Mouse (Mus musculus) urinary bladder, postnatal 4 days (tissue): ENCODE measurements at regions not wholly inside any gene's neighbourhood (a gene's known extent, or its start where the extent isn't known, plus 50 kb on each side); places are given as distances from the start of the nearest gene placed in this dataset.

Experiments used
- DNase-seq, 2 experiments: peaks; one replicate each; pipeline ENCODE4 v3.0.0; 2021 to 2022; ENCODE audit warnings: low spot score in 2 of 2

DNA sequence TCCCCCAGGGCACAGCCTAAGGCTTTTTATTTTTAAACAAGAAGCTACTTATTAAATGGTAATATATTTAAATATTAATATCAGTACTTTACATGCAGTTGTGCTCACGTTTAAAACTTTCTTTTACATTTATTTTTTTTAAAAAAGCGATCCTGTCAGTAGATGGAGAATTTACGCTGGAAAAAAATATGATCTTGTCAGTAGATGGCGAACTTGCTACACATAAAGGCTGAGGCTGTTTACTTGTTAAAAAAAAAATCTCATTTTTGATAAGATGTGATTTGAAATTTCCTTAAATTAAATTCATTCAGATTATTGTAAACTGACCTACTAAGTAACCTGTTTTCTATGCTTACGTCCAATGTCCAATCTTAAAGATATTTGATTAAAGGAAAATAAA, 441.7 kb upstream of the BB014433 start:
- DNase-seq: no peak

DNA sequence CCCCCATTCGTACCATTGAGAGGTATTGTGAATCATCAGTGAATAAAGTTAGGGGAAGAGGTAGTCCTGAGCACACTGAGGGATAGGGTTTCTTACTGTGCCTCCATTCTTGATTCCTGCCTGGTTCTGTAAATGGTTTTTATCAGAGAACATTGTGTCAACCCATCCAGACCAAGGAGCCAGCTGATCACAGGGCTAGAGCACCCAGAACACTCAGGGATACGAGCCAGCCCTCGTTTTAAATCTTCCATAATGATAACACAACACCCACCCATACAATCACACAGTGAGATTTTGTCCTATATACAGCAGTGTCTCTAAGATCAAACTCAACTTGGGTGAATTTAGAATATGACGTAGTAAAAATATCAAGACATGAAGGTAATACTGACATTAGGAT, 424.7 kb upstream of the BB014433 start:
- DNase-seq: no peak

DNA sequence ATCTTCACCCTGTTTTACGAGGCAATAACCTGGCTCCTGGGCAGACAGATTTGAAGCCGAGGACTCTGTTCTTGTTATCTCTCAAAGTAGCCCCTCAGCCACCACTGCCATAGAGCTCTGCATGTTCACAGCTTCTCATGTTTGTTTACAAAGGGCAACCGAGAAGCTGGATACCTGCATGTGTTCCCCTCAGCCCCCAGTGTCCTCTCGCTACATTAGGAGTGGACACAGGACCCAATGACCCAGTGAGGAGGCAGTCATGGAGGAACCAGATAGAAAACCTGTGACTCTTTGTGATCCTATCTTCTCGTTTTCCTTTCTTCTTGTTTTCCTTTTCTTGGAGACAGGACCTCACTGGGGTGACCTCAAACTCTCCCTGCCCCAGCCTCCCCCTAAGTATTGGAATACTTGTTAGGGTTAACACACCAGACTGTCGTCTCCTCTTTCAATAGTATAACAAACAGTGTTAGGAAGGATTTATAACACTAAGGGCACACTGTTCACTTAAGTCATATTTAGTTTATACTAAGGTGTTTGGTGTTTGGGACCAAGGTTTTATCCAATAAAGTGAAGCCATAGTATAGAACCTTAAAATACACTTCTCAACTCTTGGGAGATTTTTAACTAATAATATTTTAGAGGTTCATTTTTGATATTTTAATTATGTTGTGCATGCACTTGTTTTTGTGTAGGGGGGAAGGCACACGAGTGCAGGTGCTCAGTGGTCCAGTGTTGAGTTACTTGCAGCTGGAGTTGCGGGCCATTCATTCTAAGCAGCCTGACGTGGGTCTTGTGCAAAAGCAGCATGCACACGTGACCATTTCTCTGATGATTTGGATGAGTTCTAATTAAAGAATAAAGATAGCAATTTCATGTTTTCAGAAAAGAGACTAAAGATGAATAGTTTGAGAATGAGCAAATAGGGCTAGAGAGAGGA, 422.9 kb upstream of the BB014433 start:
- no peak for DNase-seq

DNA sequence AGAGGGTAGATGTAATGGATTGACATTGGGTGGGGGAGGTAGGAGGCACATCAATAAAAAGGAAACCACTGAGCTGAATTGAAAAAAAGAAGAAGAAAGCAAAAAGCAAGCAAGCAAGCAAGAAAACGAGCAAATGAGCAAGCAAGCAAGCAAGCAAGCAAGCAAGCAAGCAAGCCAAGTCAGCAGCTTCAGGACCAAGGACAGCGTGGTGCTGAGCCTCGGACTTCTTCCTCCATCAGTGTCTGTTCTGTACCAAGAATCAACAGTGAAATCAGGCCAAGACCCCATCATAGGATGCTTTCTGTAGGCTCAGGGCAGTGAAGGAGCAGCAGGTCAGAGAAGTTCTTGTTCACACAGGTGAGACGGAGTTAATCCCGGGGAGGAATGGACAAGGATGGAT, 392.7 kb upstream of the BB014433 start:
- DNase-seq: peak; percentile 17 to 59

DNA sequence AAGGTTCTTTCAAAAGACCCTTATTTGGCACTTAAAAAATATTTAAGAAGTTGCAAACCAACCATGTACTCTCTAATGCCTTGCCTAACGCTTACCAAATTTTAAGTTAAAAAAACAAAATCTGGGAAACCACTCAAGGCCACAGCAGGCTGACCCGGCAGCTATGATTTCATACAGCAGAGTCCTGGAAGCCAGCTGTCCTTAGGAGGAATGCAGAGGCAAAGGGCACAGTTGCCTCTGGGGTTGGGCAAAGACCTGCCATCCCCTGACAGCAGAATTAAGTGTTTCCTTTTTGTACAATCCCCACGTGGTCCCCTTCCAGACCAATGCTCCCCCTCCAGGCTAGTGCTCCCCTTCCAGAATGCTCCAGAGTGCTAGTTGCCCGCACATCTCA, 348.8 kb upstream of the BB014433 start:
- DNase-seq: no peak

DNA sequence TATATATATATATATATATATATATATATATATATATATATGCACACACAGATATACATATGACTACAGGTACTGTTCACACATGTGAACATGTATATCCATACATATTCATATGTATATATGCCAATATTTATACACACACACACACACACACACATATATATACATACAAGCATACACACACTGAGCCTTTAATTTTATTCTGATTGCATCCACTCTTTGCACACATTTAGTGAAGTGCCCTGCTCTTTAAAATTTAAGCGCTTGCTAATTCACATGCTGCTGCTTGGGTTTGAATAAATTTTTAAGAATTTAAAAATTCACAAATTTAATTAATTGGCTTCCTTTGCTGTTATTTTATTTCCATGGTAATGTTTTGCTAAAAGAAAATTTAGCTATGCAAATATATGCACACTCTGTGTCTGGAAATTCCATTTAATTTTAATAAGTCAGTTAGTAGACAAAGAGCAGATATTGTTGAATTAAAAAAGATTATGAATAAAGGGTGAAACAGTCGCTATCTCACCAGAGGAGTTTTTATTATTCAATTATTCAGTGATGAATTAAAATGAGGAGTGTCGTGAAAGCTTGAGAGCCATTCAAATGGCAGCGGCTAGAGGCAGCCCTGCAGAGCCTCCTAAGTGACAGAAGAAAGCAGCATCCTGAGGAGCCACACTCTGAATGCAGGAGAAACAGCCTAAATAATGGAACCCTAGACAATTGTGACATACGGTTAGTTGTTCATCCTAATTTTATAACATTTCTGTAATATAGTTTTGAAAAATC, 348.3 kb upstream of the BB014433 start:
- no peak for DNase-seq

DNA sequence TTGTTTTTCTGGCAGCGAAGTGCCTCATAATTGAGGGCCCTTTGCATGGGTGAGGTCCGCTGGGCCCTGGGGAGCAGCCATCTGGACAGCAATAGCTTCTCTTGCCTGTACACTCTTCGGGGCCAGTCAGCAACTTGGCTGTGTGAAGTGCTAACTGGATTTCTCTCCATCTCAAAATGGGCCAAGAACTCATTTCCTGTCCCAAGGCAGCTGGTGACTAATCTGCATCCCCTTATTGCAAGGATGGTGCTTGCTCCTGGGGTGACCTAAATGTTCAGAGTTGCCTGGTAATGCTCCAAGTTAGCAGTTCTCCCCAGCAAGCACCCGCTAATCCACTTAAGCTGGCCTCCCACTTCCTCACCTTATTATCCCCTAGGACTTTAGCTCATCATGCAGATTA, 346.2 kb upstream of the BB014433 start:
- DNase-seq: no peak

DNA sequence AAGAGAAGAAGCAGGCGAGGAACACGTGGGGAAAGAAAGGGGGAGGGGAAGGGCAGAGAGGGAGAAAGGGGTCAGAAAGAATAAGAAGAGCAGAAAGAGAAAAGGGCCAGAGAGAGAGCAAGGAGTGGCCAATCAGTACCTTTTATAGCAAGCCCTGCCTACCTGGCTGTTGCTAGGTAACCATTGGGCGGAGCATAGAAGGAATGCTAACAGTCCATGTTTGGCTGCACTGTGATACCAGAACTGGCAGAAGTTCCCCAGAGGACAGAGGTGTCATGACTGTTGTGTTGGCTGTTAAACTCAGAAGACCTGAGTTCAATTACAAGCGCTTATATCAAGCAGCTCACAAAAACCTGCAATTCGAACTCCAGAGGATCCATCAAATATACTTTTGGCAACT, 342.9 kb upstream of the BB014433 start:
- DNase-seq: no peak

DNA sequence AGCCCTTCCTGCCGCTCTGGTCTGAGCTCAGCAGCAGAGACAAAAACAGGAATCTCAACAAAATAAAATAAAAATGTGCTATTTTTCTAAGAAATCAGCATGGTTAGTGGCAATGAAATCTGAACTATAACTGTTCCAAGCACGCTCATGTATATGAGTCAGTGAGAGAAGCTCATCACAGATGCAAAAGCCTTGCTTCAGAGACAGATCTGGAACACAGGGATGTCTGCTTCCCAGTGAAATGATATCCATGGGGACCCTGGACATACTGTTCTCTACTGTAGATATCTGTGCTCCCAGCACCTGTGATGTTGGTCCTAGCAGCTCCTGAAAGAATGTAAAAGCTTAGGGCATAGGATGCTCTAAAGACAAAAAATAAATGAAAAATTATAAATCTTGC, 321.2 kb upstream of the BB014433 start:
- DNase-seq: no peak

DNA sequence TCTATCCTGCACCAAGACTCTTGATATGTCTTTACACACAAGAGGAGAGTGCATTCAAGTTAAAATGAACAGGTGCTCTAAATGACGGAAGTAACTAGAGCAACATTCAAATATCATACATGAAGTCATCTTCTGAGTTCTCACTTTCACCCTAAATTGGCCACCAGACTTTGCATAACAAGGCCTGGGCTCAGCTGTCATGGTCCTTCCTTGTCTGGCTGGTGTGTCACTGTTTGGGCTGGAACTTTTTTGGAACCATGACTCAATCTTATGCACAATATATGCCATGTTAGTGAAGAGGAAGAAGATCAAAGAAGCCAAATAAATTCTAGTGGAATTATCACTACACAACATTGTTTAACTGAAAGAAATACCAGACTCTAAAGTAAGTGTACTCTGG, 318.7 kb upstream of the BB014433 start:
- no peak for DNase-seq

DNA sequence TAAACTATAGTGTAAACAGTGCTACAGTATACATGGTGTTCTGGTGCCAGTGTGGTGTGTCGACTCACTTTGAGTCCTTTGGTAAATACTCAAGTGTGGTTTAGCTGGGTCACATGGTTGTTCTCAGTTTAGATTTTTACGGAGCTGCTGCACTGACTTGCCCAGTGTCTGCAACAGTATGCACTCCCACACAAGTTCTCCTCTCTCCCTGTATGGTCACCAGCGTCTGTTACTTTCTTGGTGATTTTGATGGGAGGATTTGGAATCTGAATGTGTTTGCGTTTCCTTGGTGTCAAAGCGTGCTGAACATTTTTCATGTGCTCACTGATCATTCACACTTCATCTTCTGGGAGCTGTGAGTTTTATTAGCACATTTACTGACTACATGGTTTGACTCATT, 298.3 kb upstream of the BB014433 start:
- DNase-seq: no peak

DNA sequence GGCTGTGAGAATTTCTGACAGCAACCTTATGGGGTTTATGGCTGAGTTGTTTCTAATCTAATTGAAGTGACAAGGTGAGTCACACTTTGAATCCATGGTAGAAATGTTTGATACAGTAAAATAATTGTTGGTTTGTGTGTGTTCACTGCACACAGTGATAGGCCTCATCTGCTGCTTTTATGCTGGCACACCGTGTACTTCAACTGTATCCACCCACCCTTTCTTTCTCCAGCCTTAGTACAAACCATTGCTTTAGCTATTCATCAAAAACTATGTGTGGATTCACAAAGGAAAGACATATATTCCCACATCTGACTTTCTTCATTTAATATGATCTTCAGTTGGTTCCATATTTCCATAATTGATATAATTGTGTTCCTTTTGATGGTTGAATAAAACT, 297.7 kb upstream of the BB014433 start:
- DNase-seq: no peak

DNA sequence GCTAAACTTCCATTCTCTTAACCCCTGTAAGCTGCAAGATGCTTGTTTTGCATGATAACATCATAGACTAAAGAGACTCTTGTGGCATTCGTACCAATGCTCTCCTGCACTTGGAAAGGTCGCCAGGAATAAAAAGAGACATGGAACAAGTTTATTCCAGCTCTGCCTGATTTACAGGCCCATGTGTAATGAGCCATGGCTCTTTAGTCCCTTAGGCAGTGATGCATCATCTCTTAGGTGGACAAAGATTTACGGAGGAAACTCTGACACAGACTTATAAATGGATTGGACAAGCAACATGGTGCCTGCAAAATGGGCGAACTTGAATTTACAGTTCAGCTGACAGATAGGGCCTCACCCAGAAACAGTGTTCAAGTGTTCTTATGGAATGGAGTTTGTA, 288.7 kb upstream of the BB014433 start:
- no peak for DNase-seq

DNA sequence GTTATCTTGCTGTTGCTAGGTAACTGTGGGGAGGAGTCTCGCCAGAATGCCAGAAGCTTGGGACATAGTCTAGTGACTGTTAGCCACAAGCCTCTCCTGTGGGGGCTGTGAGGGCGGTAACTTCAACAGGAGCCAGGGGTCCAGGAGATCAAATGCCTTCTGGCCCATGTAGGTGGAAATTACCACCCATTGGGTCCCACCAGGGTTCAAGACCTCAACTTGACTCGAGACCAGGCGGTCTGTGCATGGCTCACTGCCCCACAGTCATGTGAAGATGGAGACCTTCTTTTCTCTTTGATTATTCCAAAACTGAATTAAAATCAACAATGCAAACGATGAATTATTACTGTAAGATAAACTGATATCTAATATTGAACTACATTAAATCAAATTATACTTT, 281.4 kb upstream of the BB014433 start:
- no peak for DNase-seq

DNA sequence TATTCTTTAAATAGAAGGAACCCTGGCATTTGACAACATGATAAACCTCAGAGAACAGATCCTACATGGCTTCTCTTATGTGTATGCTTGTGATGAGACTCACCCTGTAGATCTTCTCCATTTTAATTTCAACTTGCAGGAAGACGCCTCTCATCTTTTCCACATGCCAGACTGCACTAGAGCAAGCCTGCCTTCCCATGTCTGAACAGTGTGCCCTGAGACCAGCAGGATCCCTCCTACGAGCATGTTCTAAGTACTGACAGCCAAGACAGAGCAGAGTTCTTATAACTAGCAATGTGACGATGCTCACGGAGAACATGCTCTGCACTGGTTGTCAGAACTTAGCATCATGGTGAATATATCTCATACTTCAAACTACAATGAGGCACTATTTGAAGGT, 277.5 kb upstream of the BB014433 start:
- DNase-seq: no peak

DNA sequence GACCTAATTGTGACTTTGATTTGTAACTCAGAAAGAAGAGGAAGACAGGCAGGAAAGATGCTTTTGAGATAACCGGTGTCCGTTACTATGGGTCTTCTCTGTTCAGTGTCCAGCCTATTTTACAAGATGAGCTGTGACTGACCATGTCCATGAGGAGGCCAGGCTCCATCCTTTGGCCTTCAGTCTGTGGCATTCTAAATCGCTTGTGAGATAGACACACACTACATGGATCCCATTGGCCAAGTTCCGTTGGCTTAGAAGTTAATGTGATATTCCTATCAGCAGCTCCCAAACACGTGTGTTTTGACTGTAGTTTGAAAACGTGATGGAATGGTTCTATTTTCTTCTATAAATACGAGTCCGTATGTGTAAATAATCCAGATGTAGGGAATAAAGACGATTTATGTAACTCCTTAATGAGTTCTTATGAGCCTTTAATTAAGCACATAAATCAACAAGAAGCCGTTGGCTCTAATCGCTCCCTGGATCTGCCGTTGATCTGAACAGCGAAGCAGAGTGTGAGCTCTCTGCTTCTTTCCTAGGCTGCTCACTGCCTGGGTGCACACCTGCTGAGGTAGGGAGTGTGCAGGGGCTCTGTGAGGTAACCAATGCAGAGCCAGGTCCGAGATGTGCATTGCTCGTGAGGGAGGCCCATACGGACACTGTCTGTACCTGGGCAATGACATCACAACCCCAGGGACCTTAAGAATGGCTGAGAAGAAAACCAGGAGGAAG, 272.4 kb upstream of the BB014433 start:
- DNase-seq: no peak

DNA sequence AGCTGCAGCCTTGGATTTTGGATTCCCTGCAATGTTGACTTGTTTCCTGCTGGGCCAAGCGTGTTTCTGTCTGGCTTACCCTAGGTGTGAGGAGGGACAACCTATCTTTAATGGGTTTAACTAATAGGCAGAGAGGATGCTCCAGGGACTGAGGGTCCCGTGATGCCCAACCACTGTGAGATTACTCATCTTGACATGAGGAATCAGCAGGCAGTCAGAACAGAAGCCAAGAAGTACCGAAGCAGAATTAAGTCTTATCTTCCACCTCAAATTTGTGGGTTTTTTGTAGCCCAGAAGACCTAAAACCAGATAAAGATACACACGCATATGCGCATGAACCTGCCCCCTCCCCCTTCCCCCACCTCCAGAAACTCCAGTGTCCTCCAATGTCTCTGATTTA, 267.6 kb upstream of the BB014433 start:
- no peak for DNase-seq

DNA sequence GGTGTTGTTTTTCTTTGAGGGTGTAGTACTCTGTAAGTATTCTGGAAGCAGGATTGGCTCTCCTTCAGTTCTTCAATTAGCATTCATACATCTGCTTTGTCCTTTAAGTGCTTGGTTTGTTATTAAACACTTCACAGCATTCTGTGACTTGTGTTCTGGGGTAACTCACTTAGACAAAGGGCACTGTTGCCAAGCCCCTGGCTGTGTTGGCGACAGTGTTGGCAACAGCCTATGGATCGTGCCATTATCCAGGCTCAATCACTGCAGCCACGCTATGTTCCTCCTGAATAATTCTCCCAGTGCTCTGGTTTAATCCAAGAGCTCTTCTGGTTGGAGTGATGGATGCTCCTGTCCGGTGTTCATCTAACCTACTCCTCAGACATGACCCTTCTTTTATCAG, 265.6 kb upstream of the BB014433 start:
- DNase-seq: no peak

DNA sequence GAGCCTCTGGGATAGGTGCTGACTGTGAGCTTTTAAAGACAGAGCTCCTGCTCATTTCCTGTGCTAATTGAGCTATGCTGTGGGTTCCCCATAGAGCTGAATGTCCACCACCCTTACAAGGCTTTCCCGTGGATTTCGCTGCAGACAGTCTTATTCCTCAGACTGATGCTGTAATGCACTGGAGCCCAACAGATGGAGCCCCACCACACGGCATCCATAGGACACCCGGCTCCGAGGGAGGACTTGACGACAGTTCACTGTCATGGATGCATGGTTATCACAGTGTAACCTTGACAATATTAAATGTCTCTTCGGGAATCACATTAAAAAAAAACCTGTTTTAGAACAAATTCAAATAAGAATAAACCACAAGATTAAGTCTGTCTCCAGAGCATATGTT, 265.2 kb upstream of the BB014433 start:
- DNase-seq: no peak

DNA sequence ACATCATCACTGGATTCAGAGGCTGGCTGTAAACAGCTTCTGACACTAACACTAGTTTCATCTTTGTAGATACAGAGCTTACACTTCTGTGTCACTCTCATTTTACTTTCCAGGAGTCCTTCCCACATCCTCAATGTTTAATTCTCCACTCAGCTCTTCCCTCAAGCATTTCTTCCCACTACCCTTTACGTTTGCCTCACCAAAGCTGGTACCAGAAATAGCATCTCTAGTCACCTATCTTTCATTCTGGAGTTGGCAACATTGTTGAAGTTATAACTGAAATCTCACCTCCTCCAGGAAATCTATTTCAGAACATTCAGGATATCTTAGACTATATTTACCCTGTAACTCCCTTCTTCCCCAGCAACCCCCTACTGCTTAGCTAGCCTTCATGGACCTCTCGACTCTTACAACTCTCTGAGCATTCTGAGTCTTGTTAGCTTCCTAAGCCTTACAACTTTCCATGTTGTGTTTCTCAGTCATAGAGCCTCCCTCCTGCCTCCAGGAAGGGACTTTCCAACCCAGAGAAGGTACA, 258.3 kb upstream of the BB014433 start:
- no peak for DNase-seq

DNA sequence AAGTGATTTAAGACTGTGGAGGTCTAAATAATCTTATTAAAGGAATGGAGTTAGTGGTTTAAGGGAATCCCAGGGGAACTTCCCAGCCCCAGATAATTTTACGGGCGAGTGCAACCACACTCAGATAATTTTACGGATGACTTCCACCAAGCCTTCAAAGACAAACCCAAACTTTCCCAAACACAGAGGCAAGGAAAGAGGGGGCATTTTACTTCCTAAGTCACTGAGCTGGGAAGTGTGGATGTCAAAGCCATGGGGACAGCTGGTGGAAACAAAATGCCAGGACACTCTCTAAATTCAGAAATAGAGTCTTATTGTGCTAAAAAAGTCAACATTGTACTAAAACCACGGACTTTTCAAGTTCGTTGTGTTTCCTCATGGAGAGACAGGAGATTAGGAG, 227.9 kb upstream of the BB014433 start:
- no peak for DNase-seq
